Mouse (Mus musculus): ENCODE data around the gene Anxa6.

The Anxa6 gene

DNA sequence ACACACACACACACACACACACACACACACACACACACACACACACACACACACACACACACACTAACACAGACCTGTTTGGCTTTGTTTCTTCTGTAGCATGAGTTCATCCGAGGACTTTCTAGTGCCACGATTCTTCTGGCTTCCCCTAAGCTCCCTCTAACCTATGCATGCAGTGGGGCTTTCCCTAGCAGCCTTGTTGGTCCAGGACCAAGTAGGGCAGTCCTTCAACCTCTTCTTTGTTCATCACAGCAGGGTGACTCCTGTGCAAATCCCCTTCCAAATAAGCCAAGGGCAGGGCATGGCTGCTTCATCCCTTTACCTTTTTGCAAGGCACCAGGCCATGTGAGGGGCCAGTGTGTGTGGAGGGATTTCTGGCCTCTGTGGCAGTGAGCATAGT is 34.5 kb downstream of the Anxa6 start:
- DNase-seq (ENCODE audit: extremely low read depth, low read depth, low spot score): no peak

DNA sequence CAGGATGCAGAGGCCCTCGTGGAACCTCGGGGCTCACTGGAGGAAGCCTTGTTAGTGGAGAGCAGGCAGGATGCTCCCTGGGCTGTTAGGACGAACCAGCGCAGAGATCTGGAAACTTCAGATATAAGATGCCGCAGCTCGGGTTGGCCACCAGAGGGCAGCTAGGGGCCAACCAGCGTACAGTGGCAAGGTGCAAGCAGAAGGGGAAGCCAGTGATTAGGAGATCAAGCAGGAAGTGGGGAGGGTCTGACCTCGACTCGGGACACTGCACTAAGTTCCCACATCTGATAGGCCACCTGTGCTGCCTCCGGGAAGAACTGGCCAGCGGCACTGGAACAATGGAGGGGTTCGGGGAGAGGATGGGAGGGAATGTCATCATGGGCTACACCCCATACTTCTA is 35.0 kb downstream of the Anxa6 start:
- no peak for DNase-seq (ENCODE audit: extremely low read depth, low read depth, low spot score)

DNA sequence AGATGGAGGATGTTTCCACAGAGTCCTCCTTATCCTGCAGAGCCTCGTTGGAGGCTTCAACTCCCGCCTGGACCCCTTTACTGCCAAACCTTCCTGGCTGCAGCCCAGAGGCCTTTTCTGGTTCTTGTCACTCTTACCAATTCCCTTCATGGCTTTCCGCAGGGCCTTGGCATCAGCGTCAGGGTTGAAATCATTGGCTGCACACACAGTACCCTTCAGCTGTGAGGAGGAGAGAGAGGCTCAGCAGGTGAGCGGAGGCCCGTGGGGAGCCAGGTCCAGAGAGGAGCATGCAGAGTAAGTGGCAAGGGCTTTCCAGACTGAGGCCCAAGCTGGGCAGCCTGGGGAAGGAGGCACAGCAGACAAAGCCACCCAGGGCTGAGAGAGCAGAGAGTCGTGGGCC is 37.1 kb downstream of the Anxa6 start:
- no peak for DNase-seq (ENCODE audit: extremely low read depth, low read depth, low spot score)

DNA sequence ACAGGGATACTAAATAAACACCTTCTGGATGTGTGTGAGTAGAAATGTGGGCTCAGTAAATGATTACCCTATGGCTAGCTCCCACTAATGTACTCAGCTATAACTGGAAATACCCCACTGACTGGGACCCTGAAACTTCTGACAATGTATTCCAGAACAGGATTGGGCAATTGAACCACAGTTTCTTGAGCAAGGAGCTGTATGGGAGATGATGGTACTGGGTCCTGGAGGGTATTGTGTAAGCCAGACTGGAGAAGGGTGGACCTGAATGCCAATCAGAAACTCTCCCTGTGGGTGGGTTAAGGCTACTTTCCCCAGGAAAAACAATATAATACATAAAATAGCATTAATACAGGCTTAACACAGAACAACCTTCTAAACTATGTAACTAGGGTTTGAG is 43.3 kb downstream of the Anxa6 start:
- DNase-seq (ENCODE audit: extremely low read depth, low read depth, low spot score): no peak

DNA sequence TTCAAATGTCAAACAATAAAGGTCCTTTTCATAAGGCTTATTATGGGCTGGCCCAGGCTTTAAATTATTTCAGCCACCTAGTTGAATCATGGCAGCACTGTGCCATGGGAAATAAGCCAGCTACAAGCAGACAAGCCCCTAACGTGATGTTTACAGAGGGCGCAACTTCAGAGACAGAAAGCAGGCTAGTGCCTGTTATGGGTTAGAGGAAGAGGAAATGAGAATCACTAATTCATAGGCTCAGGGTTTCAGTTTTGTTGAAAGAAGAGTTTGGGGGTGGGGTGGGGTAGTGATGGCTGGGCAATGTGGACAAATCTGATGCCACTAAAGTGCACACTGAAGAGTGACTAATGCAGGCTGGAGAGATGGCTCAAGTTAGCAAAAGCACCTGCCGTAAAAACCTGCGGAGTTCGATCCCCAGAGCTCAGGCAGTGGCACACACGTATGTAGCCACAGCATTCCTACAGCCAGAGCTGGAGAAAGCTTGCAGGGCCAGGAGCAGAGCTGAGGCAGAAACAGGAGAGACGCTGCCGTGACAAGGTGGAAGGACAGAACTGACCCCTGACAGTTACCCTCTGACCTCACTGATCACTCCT is 44.4 kb downstream of the Anxa6 start:
- DNase-seq (ENCODE audit: extremely low read depth, low read depth, low spot score): no peak

GRCm38 (mm10) chr11:54987974-54988373 is 45.3 kb downstream of the Anxa6 start:
- DNase-seq (ENCODE audit: extremely low read depth, low read depth, low spot score): no peak

DNA sequence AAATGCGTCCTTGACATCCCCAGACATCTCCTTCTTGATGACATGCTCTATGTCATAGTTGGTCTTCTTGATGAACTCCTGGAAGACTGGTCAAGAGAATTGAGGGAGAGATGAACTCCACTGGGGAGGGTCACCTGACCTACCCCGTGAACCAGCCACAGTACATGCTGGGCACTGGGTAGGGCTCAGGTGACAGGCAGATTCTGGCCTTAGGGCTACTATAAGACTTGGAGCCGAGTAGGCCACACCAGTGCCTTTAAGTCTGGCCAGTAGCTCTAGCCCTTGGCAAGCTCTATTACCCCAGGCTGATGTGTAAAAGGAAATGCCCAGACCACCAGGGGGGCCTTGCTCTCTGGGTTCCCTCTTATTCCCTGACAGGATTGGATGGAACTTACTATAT is 48.2 kb downstream of the Anxa6 start:
- DNase-seq (ENCODE audit: extremely low read depth, low read depth, low spot score): no peak

GRCm38 (mm10) chr11:54984581-54984980 is 48.7 kb downstream of the Anxa6 start:
- no peak for DNase-seq (ENCODE audit: extremely low read depth, low read depth, low spot score)

DNA sequence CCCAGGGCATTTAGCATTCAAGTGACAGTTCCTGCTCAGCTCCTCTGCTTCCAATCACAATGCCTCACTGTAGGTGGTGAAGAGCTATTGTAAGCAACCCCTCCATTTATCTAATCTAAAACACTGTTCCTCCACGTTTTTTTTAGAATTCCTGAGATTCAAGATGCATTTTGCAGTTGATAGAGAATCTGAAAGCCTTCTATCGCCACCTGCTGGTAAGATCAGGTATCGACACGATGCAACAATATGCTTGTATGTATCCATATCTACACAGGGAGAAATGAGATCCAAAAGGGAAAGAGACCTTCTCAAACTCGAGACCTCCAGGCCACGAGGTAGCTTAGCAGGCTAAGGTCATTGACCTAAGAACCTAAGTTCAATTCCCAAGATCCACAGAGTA is 49.2 kb downstream of the Anxa6 start:
- DNase-seq (ENCODE audit: extremely low read depth, low read depth, low spot score): no peak

GRCm38 (mm10) chr11:54982520-54982919 is 50.7 kb downstream of the Anxa6 start:
- DNase-seq (ENCODE audit: extremely low read depth, low read depth, low spot score): no peak

GRCm38 (mm10) chr11:54981630-54982029 is 51.6 kb downstream of the Anxa6 start:
- no peak for DNase-seq (ENCODE audit: extremely low read depth, low read depth, low spot score)

DNA sequence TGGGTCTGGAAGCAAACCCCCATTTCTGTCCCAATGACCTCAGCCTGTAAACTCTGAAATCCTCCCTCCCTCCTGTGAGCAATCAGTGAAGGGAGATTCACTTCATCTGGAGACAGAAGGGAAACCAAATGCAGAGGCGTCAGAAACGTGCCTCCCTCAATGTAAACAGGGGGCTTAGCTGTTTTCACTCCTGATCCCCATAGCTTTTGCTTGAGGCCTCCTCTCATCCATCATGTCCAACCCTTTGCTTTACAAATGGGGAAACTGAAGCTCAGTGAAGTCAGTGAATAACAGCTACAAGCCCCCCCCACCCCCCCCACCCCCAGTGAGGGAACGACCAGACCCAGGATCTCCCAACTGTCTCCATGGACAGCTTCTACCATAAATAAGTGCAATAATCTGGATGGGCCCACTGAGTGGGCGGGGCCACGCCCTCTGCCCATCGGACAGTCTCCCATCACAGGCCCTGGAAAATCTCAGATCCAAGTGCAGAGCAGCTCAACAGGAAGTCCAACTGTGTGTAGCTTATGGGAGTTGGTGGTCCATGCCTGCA is 55.8 kb downstream of the Anxa6 start:
- DNase-seq (ENCODE audit: extremely low read depth, low read depth, low spot score): no peak

- DNase-seq (ENCODE audit: extremely low read depth, low read depth, low spot score): no peak
Measured at GRCm38 (mm10) chr11:54976351-54976750, 56.9 kb downstream of the Anxa6 start.

GRCm38 (mm10) chr11:54975756-54976155 is 57.5 kb downstream of the Anxa6 start:
- DNase-seq (ENCODE audit: extremely low read depth, low read depth, low spot score): no peak

GRCm38 (mm10) chr11:54975340-54975739 is 57.9 kb downstream of the Anxa6 start:
- no peak for DNase-seq (ENCODE audit: extremely low read depth, low read depth, low spot score)

GRCm38 (mm10) chr11:54974639-54975038 is 58.6 kb downstream of the Anxa6 start:
- DNase-seq (ENCODE audit: extremely low read depth, low read depth, low spot score): no peak

GRCm38 (mm10) chr11:54973481-54974212 is 59.6 kb downstream of the Anxa6 start:
- no peak for DNase-seq (ENCODE audit: extremely low read depth, low read depth, low spot score)

DNA sequence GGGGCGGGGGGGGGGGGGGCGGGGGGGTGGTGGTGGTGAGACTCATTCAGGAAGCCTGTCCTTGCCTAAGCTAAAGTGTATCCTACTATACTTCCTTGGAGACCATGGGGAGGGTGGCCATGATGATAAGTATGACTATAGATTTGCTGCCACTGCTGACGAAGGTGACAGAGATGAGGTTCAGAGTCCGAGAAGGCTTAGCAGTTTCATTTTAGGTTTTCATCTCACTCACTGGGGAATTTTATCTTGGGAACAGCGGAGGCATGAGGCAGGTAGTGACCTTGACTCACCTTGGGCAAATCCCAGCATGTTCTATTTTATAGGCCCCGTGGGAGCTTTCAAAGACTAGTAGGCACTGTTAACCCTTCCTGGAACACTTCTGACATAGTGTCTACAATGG is 60.5 kb downstream of the Anxa6 start:
- DNase-seq (ENCODE audit: extremely low read depth, low read depth, low spot score): no peak

- DNase-seq (ENCODE audit: extremely low read depth, low read depth, low spot score): peak; percentile 81
Measured at GRCm38 (mm10) chr11:54972049-54972723, 61.1 kb downstream of the Anxa6 start.

DNA sequence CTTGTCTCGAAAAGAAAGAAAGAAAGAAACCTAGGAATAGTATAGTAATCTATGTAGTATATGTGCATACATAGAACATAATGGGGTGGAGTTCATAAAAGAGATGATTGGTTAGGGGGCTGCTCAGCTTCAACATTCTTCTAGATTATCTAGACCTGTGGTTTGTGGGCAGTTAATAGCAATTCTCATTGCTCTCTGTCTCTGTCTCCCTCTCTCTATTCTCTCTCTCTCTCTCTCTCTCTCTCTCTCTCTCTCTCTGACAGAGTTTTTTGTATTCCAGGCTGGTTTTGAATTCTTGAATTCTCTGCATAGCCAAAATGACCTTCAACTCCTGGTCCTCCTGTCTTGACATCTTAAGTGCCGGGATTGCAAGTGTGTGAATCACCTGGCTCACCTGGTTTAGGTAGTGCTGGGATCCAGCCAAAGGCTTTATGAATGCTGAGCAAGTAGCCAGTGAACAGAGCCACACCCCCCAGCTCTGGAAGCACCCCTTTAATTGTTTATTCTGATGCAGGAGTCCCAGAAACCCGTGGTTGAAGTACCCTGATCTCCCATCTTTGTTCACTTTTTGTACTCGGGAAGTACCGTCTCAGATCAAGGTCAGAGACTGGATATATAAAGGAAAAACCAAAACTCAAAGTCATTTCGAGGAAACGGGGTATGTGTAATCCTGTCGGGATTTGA is 61.7 kb downstream of the Anxa6 start:
- DNase-seq (ENCODE audit: extremely low read depth, low read depth, low spot score): peak; percentile 77

DNA sequence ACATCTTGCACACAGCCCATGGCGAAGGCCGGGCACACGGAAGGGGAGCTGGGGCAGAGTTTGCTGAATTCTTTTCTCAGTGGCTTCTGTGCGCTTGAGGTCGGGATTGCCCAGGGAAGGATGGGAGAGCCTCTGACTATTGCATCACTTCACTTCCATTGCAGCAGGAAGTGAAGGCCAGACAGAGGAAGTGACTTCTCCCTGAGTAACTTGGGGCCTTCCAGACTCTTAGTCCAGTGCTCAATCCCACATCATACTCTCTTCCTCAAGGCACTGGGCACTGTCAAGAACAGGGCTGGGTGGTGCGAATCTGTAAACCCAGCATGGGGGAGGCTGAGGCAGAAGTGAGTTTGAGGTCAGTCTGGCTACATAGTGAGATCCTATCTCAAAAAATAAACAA is 68.0 kb downstream of the Anxa6 start:
- DNase-seq (ENCODE audit: extremely low read depth, low read depth, low spot score): no peak
